Mouse (Mus musculus) gastrocnemius, postnatal 36 days (tissue): Measurements from ENCODE around the gene Rad9b. TPM values are rescaled to one million over a fixed set of nuclear protein-coding genes. Genes with fewer than 3 reads are reported as not detected.
A peak's percentile ranks its signal among the peaks of the same experiment; 100 is the strongest.
"Not testable (repeated sequence)": the region's sequence is repeated elsewhere in the genome, so short reads cannot be mapped to it uniquely, and the experiment has no call there.

Experiments
- DNase-seq, 2 experiments: peaks; one replicate each; pipeline ENCODE4 v3.0.0; 2022
- intact Hi-C: fragments of 180-260 bp; cut with DNase I; formaldehyde crosslinking; loops from one replicate; pipeline ENCODE4 v1.15.1; 2025
- total RNA-seq, 2 experiments: library from RNA; stranded (reverse); gene quantifications; 2 replicates each; pipeline ENCODE4 v1.2.3; 2021

The Rad9b gene
- total RNA-seq, 2 experiments from 2014 or later = 0.42 to 0.54 TPM

- DNase-seq = no peak
- intact Hi-C loops = no loop called here
These were observed 18.8 kb upstream of the Rad9b start for GRCm38 (mm10) chr5:122372878-122373277.

GRCm38 (mm10) chr5:122372192-122372769 is 18.2 kb upstream of the Rad9b start, which contains the start of gene Fam216a:
Gene Fam216a (minus strand): TSS chr5:122372364.
- DNase-seq = peak; percentile 97 to 99
- intact Hi-C loops = no loop called here

GRCm38 (mm10) chr5:122371591-122372191 is 17.7 kb upstream of the Rad9b start, which contains the start of gene Gpn3:
Gene Gpn3 (plus strand): TSS chr5:122371876.
- intact Hi-C loops = no loop called here
- peak in 1 of 2 experiments; percentile 23 for DNase-seq

GRCm38 (mm10) chr5:122354492-122355067 is 547 bp upstream of the Rad9b start:
- intact Hi-C loops = no loop called here
- DNase-seq = no peak

DNA sequence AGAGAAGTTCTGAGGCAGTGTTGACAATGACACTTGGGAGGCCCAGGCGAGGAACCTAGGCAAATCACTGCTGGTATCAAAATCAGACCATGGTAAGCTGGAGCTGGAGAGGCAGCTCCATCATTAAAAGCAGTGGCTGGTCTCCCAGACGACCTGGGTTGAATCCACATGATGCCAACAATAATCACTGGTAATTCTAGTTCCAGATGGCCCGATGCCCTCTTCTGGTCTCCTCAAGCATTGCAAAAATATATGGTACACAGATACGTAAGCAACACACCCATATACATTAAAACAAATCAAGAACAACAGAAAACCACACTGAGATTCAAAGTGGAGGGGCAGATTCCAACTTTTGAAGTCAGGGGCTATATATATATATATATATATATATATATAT is 8.3 kb downstream of the Rad9b start:
- intact Hi-C loops = no loop called here
- no peak for DNase-seq

DNA sequence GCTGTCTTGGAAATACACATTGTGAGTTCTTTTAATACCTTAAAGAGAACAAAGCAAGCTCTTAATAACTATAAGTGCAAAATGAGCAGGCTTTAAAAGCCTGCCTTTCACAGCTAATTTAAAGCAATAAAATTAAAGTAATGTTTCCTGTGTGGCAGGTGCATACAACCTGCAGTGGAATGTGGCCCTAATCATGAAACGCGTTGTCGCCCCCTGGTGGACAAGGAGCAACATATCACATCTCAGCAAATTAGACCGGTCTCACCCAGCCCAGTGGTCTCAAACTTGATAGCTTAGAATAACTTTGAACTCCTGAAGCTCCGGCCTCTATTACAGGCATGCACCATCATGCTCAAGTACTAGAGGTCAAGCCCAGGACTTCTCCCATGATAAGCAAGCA is 9.8 kb downstream of the Rad9b start:
- intact Hi-C loops = loop anchor here (1.0 kb wide), 1 partner anchor 76 kb away; no protein-coding TSS in a partner anchor
- DNase-seq = peak; percentile 57 to 61

GRCm38 (mm10) chr5:122343768-122344167 is 10.3 kb downstream of the Rad9b start:
- DNase-seq = no peak
- intact Hi-C loops = loop anchor here (1.0 kb wide), 1 partner anchor 75 kb away; no protein-coding TSS in a partner anchor

DNA sequence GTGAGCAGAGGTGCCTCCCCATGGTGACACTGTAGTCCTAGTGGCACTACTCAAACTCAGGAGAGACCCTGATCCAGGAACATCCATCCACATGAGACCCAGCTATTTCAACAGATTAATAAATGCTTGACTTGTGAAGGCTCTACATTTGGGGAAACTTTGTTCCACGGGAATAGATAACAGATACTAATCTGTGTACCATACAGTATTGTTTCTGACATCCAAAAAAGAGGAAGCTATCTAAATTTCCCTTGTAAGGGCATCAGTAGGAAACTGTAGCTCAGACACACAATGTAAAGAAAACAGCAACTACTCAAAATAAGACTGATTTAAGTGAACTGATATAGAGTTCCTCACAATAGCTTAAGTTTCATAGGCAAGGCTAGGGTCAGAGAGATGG is 11.2 kb downstream of the Rad9b start:
- DNase-seq = no peak
- intact Hi-C loops = no loop called here

GRCm38 (mm10) chr5:122336554-122337294 is 17.3 kb downstream of the Rad9b start:
- intact Hi-C loops = no loop called here
- DNase-seq = no peak

GRCm38 (mm10) chr5:122334682-122335081 is 19.4 kb downstream of the Rad9b start:
- no peak for DNase-seq
- intact Hi-C loops = no loop called here

DNA sequence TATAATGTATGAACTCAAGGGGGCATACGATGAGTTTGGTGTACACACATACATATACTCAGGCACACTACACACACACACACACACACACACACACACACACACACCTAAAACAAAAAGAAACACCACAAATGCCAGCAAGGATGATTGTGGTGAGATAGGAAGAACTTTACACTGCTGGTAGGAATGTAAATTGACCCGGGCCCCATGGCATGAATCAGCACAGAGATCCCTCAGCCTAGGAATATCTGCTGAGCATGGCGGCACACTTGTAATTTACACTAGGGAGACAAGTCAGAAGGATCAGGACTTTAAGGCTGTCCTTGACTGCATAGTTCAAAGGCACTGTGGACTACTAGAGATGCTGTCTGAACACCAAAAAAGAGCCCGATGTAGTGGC is 23.8 kb downstream of the Rad9b start:
- intact Hi-C loops = no loop called here
- no peak for DNase-seq

DNA sequence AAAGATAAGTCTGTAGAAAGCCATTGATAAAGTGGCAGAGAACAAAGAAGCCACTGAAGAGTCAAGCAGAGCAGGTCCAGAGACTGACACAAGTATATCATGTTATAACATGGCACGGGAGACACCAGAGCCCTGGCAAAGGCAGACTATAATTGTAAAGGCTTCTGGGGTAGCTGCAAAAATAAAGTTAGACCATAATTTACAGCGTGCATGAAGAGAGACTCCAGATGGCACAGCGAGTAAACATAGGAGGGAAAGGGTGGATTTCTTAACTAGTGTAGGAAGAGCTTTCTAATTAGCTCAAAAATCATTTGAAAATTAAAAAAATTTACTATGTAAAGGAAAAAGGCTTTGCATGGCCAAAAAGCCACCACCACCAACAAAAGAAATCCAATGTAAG is 26.8 kb downstream of the Rad9b start:
- no peak for DNase-seq
- intact Hi-C loops = no loop called here

DNA sequence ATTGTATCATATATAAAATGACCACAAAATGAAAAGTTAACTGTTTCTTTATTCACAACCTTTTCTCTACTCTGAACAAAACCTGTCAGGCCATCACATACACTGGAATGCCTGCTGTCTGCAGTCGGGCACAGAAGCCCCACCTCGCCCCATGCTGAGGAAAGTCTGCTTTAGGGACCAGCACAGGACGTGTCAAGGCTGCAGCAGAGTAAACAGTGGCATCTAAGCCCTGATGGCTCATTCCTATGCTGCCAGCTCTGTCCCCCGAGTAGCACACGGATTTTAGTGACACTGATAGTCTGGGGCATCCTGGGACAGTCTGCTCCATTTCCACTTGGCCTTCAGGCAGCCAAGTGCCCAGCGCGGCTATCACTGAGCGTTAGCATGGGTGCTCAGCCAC is 28.6 kb downstream of the Rad9b start:
- no peak for DNase-seq
- intact Hi-C loops = no loop called here

DNA sequence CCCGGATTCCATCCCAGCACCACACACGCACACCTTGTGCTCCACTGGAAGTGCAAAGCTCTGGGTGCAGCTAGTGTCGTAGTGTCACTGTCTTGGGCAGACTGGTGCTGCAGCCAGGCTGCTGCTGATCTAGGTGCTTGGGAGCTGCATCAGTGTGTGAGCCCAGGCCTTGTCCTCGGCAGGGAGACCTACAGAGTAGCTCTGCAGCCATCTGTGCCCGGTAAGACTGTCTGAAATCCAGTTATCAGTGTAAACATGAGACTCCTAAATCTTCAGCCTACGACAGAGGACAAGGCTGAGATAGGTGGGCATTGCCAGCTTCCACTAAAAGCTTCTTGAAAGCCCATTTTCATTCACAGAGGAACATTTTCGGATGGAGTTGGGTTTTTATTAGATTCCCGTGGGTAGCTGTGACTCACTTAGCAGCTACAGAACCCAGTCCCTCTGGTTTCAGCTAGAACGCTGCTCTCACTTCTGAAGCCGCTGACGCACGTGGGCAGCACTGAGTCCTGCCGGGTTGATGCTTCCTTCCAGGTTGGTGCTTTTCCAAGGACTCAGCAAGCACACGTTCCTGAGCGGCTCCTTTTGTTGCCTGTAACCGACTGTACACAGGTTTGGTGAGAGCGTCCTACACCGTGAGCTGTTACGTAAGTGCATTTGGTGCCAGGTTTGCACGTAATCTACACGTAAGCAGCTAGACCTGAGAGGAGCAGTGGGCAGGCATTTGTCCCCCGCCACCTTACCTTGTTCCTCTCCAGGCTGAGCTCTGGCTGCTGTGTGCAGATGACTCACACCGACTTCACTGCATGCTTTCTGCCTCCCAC is 29.2 kb downstream of the Rad9b start:
- intact Hi-C loops = no loop called here
- DNase-seq = no peak

DNA sequence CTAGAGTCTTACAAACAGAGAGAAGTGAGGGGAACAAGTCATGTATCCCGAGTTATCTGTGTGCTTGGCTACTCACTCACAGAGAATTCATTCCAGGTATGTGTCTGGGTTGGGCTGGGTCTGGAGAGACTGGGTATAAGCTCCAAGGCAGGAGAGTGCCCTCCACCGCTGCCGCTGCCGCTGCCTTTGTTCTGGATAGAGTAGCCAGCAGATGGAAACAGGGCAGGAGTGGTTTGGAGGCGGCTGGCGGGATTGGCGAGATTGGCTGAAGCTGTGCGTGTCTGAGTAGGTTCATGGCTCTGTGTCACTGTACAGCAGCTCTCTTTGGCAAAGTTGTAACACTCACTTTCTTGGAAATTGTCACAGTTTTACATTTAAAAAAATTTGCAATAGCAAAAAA is 30.5 kb downstream of the Rad9b start:
- intact Hi-C loops = no loop called here
- DNase-seq = no peak

DNA sequence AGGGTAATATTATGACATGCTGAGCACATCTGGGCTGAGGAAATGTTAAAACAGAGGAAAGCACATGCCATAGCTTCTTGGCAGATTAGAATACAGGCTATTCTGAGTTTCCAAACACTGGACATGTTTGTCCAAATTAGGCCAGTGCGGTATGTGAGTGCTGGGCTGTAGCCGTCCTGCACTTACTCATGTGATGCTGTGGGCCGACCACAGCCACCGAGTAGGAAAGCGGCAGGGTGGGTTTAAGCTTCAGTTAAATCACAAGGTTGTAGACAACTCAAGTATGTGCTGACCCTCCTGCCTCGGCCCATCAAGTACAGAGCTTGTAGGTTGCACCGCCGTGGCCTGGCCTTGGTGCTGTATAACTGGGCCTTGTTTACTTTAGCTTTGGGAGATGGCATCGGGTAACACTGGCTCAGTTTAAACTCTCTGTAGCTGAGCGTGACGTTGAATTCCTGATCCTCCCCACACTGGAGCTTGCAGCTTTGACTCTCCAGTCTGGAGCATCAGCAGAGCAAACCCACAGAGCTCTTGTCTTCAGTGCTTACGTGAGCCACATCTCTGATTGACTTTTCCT is 33.7 kb downstream of the Rad9b start:
- DNase-seq = no peak
- intact Hi-C loops = no loop called here

DNA sequence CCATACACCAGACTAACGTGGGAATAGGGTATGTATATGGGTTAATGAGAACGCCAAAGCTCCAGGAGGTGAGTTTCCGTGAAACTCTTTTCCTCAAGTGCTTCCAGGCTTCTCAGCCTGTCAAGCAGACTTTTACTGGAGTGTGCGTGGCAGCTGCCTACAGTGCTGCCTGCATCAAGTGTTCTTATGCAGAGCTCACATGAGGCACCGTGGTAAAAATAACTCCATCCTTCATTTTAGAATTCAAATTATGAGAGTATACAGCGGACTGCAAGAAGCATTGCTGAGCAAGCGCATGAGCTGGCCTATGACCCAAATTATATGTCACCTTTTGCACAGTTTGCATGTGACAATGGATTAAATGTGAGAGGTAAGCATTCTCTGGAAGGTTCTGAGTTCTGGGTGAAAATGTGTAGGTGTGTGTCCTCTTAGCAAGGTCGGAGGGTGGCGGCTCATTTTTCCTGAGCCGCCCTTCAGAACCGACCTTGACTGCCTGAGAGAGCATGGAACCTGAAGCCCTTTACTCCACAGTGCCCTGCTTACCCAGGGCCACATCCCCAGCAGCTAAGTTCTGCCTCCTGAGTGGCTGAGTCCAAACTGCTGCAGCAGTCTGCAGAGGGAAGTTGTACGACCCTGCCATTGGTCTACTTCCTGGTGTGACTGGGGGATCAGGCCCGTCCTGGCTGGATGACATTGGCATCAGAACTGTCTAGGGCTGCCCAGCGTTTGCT is 34.4 kb downstream of the Rad9b start:
- intact Hi-C loops = no loop called here
- DNase-seq = peak; percentile 34 to 41

DNA sequence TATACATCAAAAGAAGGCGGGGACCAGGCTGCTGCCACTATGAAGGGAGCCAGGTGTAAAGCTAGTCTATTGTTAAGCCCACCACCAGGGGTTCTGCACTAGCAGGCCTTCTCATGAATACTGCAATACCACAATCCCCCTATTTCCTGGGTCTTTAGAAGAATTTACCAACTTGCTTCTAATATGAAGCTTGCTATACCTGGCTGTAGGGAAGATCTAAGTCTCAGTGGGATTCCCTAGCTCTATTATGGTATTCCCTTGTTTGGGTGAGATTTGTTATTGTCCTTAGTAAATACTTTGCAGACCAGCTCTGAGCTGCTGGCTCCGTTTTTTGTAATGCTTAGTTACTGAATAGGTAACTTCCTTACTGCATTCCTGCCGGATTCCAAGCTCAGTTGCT is 35.1 kb downstream of the Rad9b start:
- intact Hi-C loops, DNase-seq: not testable (repeated sequence)

DNA sequence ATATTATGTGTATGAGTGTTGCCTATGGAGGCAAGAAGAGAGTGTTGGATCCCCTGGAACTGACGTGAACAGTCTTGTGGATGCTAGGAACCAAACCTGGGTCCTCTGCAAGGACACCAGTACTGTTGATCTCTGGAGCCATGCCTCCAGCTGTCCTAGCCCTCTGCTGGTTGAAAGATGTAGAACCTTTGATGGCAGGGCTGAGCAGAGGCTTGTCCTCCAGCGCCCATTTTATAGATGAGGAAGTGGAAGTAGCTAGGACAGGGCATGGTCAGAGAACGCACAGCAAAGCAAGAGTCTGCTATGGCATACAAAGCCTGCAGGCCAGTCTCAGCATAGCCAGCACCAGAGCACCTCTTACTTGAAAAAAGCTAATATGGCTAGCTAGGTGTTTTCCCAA is 35.9 kb downstream of the Rad9b start:
- intact Hi-C loops = no loop called here

More for the DNA sequence above, 35.9 kb downstream of the Rad9b start:
- no peak for DNase-seq
